Mouse (Mus musculus): ENCODE measurements around the gene Accs.

DNA sequence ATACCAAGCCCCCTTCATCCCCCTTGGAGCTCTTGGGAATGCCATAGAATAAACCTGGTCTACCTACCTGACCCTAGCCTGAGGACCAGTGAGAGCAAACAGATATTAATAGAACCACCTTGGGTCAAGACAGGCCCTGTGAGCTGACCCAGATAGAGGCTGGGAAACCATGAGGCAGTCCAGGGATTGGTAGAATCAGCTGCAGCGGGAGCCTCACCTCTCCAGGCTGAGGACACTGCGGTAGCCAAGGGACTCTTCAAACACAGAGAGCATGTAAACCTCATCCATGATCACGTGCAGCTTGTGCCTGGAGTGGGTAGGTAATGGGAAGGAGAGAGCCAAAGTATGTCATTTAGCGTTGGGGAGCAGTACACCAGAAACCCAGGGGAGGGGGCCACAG, 10.8 kb downstream of the Accs start:
- no peak for TF ChIP-seq CTCF (conservative IDR thresholded peaks at IDR 0.05; ENCODE audit: low read length)
- no peak for TF ChIP-seq NANOG (IDR thresholded peaks at IDR 0.05; ENCODE audit: borderline replicate concordance, low read length)
- TF ChIP-seq POU5F1 (IDR thresholded peaks at IDR 0.05; ENCODE audit: borderline replicate concordance, low read length): no peak

Data from E14TG2a.4 (cell line).